Mouse (Mus musculus) ovary, postnatal 36 days (tissue): Measurements from ENCODE around the gene Vash1.

Source experiments
- DNase-seq: peaks from one replicate; pipeline ENCODE4 v3.0.0; 2022; ENCODE audit warnings: low spot score, mixed read lengths

Gene Vash1

DNA sequence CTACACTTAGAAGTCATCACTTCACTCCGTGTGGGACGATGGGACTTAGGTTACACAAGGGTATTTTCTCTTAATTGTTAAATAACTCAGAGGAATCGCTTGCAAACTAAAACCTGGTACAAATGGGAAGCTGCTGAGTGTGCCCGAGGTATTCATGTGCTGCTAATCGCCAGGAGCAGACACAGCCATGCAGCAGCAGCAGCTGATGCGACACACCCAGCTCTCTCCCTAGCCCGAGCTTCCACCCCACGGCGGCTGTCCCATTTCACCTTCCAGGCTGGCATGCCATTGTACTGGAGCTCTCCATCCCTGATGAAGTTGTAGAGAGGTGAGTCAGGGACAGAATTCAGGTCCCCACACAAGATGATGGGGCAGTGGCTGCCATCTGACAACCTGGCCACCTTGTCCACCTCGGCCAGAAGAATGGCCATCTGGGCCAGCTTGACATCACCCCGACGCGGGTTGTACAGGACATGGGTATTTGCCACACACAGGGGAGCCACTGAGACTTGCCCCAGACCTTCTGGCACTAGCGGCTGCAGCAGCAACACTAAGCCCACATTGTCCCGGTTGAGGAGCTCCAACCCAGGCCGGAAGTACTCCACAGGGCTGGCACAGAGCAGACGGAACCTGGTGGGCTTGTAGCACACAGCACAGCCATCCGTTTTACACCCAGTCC, 41.6 kb downstream of the Vash1 start:
- no peak for DNase-seq

DNA sequence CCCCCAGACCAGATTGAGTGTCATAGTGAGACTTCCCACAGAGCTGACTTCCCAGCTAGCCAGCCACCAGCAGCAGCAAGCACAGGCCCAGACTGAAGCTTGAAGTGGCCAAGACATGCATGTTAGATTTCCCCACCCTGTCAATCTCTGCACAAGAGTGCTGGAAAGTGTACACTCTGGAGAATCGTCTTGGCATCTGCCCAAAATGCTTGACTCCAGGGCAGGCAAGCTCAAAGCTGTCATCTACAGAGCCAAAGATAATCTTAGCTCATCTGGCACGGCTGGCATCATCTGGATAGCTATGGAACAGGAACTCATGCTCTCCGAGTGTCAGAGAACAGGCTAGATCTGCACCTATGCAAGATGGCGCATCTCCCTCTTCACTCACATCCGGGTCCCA, 43.0 kb downstream of the Vash1 start:
- no peak for DNase-seq

DNA sequence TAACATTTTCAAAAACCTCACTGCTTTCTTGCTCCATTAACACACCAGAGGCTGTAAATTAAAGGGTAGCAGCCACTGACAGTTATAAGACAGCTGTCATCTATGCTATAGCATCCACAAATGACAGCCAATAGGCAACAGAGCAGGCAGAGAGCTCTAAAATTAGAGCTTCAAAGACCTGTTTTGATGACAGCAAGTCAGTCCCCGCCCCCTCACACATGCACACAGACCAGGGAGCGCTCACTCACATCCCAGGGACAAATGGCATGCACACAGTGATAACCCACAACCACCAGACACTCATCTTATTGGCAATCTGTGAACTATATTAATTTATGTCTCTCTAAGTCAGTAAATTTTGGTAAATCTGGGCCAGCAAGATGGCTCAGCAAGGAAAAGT, 45.8 kb downstream of the Vash1 start:
- DNase-seq: no peak

DNA sequence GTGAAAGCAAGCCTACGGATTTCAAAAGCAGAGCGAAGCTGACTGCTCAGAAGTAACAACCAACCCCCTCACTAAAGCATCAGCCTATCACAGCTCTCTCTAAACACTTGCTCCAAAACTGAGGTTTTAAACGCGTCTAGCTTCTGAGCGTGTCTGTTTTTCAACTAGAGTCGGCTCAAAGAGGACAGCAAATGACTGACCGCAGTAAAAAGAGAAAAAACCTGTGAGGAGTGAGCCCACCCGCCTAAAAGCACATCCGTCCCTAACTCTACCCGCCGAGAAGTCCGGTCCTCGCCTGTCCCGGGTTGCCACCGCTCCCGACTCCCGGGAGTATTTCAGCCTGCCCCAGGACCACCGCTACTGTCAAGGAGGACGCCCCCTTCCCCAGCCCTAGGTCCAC, 47.2 kb downstream of the Vash1 start:
- DNase-seq: no peak

DNA sequence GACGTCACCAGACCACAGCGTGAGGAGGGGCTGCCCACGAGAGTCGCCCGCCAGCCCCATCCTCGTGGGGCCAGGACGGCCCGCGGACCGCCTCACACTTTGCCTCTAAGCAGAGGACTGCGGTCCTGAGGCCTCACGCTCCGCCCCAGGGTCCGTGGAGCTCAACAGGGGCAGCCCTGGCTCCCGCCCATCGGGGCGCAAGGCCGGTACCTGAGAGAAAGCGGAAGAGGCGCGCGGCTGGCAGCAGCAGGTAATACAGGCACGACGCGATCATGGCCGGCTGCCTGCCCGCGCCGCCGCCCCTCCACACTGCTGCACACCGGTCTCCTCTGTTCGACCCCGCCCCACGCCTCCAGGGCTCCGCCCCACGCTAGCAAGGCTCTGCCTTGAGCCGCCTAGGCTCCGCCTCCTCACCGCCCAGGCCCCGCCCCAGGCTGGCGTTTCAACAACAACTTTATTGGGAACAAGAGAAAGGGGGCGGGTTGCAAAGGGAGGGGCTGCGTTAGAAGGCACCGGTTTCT, 47.7 kb downstream of the Vash1 start, which contains the start of gene Angel1:
Gene Angel1, minus strand, starts transcription at position 341 of the 521 bp plus-strand sequence.
- peak; percentile 97 for DNase-seq

DNA sequence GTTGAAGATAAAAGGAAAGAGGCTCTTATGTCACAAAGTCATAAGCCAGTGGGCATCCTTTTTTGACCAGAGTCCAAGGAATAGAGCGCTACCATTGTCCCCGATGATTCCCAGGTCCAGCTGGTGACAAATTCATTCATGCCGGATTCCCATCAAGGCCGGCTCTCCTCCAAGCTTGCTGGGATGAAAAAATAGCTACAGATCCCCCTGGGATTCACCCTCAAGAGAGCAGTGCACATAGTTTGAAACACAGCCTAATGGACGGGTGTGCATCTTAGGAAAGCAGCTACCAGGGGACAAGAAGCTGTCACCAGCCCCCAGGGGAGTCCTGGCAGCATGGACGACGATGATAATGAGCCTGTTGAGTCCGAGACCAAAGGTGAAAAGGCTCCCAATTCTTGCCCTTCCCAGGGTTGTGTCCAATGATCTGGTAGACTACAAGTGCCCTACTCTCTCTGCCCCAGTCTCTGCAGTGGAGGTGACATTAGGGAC, 55.9 kb downstream of the Vash1 start, which contains the start of gene Lrrc74a:
Gene Lrrc74a, plus strand, starts transcription at position 51 of the 492 bp plus-strand sequence.
- DNase-seq: no peak
